Mouse (Mus musculus): Measurements from ENCODE around the gene Smarcc2.

GRCm38 (mm10) chr10:128502341-128502740 is 43.3 kb downstream of the Smarcc2 start:
- TF ChIP-seq CTCF (IDR thresholded peaks at IDR 0.05; ENCODE audit: low read depth, low read length) (no peak), POLR2A (IDR thresholded peaks at IDR 0.05; ENCODE audit: extremely low read depth, insufficient read depth, low read length) (no peak)
